Mouse (Mus musculus): Measurements from ENCODE around the gene Has1. TPM values are rescaled to one million over a fixed set of nuclear protein-coding genes. Genes with fewer than 3 reads are reported as not detected.

The Has1 gene
- 0.57 and 0.83 TPM in 2 replicates for polyA plus RNA-seq (2015; fragmentation: Nextera tagmentation; extraction: Ambion mirVana)

- Histone ChIP-seq H3K4me3 (replicated peaks) (no peak within 1 kb of the TSS), H3K4me2 (replicated peaks) (no peak within 1 kb of the TSS), H3K9me3 (no peaks in the 10 kb centered on the region), H3K27ac (no peak within 1 kb of the TSS), H3K36me3 (no peaks in the 10 kb centered on the region), H3K4me1 (replicated peaks) (no peaks in the 10 kb centered on the region), H3K27me3 (replicated peaks) (peaks cover 2% of the 10 kb centered on the region; the same call in 1 of the 2 replicates), H3K9ac (no peak within 1 kb of the TSS)
- 57% methylated on average over 8 of the region's 8 CpGs for WGBS
- ATAC-seq: no peak
Measured at GRCm38 (mm10) chr17:17855064-17855838, at the start of gene Has1. Gene Has1, minus strand, starts transcription at chr17:17855205.

- Histone ChIP-seq H3K4me3 (replicated peaks) (no peak overlapping the region), H3K4me1 (replicated peaks) (no peaks in the 10 kb centered on the region), H3K4me2 (replicated peaks) (no peak overlapping the region), H3K9me3 (no peaks in the 10 kb centered on the region), H3K36me3 (no peaks in the 10 kb centered on the region), H3K27ac (no peak overlapping the region), H3K9ac (no peak overlapping the region), H3K27me3 (replicated peaks) (no peaks in the 10 kb centered on the region)
- 77% methylated on average over 1 of the region's 1 CpGs for WGBS
- ATAC-seq: no peak
Measured at GRCm38 (mm10) chr17:17900768-17901167, 45.8 kb upstream of the Has1 start.

GRCm38 (mm10) chr17:17899268-17899667 is 44.3 kb upstream of the Has1 start:
- Histone ChIP-seq H3K36me3 (no peaks in the 10 kb centered on the region), H3K4me2 (replicated peaks) (no peak overlapping the region), H3K4me1 (replicated peaks) (no peaks in the 10 kb centered on the region), H3K9ac (no peak overlapping the region), H3K4me3 (replicated peaks) (no peak overlapping the region), H3K27me3 (replicated peaks) (no peaks in the 10 kb centered on the region), H3K27ac (no peak overlapping the region), H3K9me3 (no peaks in the 10 kb centered on the region)
- WGBS: 78% methylated on average over 2 of the region's 2 CpGs
- no peak for ATAC-seq

- Histone ChIP-seq H3K4me1 (replicated peaks) (no peaks in the 10 kb centered on the region), H3K9ac (no peak overlapping the region), H3K4me3 (replicated peaks) (no peak overlapping the region), H3K27ac (no peak overlapping the region), H3K27me3 (replicated peaks) (no peaks in the 10 kb centered on the region), H3K9me3 (no peaks in the 10 kb centered on the region), H3K36me3 (no peaks in the 10 kb centered on the region), H3K4me2 (replicated peaks) (no peak overlapping the region)
- no peak for ATAC-seq
- WGBS: 4% methylated on average over 4 of the region's 4 CpGs
Measured at GRCm38 (mm10) chr17:17896039-17896438, 41.0 kb upstream of the Has1 start.

GRCm38 (mm10) chr17:17889732-17890425 is 34.9 kb upstream of the Has1 start:
- Histone ChIP-seq H3K4me2 (replicated peaks) (no peak overlapping the region), H3K4me1 (replicated peaks) (no peaks in the 10 kb centered on the region), H3K27ac (no peak overlapping the region), H3K27me3 (replicated peaks) (no peaks in the 10 kb centered on the region), H3K9ac (no peak overlapping the region), H3K36me3 (no peaks in the 10 kb centered on the region), H3K9me3 (no peaks in the 10 kb centered on the region), H3K4me3 (replicated peaks) (no peak overlapping the region)
- WGBS: 85% methylated on average over 2 of the region's 2 CpGs
- ATAC-seq: no peak

- Histone ChIP-seq H3K4me2 (replicated peaks) (no peak within 1 kb of the TSS), H3K27ac (no peak within 1 kb of the TSS), H3K9me3 (no peaks in the 10 kb centered on the region), H3K4me3 (replicated peaks) (no peak within 1 kb of the TSS), H3K4me1 (replicated peaks) (no peaks in the 10 kb centered on the region), H3K36me3 (no peaks in the 10 kb centered on the region), H3K27me3 (replicated peaks) (no peaks in the 10 kb centered on the region), H3K9ac (no peak within 1 kb of the TSS)
- ATAC-seq: no peak
- 67% methylated on average over 1 of the region's 1 CpGs for WGBS
Measured at GRCm38 (mm10) chr17:17887774-17888248, 32.8 kb upstream of the Has1 start, which contains the start of the genes Fpr2 and Fpr3. Gene Fpr2, plus strand, starts transcription at chr17:17887824. Gene Fpr3, plus strand, starts transcription at chr17:17887852.

GRCm38 (mm10) chr17:17883840-17884239 is 28.8 kb upstream of the Has1 start, which contains the start of gene Fpr1:
Gene Fpr1, minus strand, starts transcription at chr17:17883940.
- H3K27ac ChIP-seq: no peak within 1 kb of the TSS
- 62% methylated on average over 1 of the region's 1 CpGs for WGBS

GRCm38 (mm10) chr17:17882672-17883071 is 27.7 kb upstream of the Has1 start:
- Histone ChIP-seq H3K36me3 (no peaks in the 10 kb centered on the region), H3K4me3 (replicated peaks) (no peak overlapping the region), H3K9ac (no peak overlapping the region), H3K27ac (no peak overlapping the region), H3K27me3 (replicated peaks) (no peaks in the 10 kb centered on the region), H3K4me2 (replicated peaks) (no peak overlapping the region), H3K9me3 (no peaks in the 10 kb centered on the region), H3K4me1 (replicated peaks) (no peaks in the 10 kb centered on the region)
- no peak for ATAC-seq
- 69% methylated on average over 3 of the region's 3 CpGs for WGBS

More at GRCm38 (mm10) chr17:17883840-17884239, 28.8 kb upstream of the Has1 start, which contains the start of gene Fpr1:
- no peak within 1 kb of the TSS for H3K4me3 ChIP-seq (replicated peaks)
- no peak within 1 kb of the TSS for H3K4me2 ChIP-seq (replicated peaks)
- no peaks in the 10 kb centered on the region for H3K4me1 ChIP-seq (replicated peaks)
- no peaks in the 10 kb centered on the region for H3K36me3 ChIP-seq
- no peak for ATAC-seq
- H3K9ac ChIP-seq: no peak within 1 kb of the TSS
- no peaks in the 10 kb centered on the region for H3K27me3 ChIP-seq (replicated peaks)
- no peaks in the 10 kb centered on the region for H3K9me3 ChIP-seq

- H3K4me3 ChIP-seq (replicated peaks): no peak overlapping the region
- H3K9ac ChIP-seq: no peak overlapping the region
- no peak for ATAC-seq
- WGBS: 73% methylated on average over 1 of the region's 1 CpGs
- no peaks in the 10 kb centered on the region for H3K27me3 ChIP-seq (replicated peaks)
- no peaks in the 10 kb centered on the region for H3K9me3 ChIP-seq
- H3K4me2 ChIP-seq (replicated peaks): no peak overlapping the region
- no peaks in the 10 kb centered on the region for H3K4me1 ChIP-seq (replicated peaks)
- no peaks in the 10 kb centered on the region for H3K36me3 ChIP-seq
- H3K27ac ChIP-seq: no peak overlapping the region
Measured at GRCm38 (mm10) chr17:17879347-17879746, 24.3 kb upstream of the Has1 start.

GRCm38 (mm10) chr17:17871697-17872096 is 16.7 kb upstream of the Has1 start:
- no peaks in the 10 kb centered on the region for H3K9me3 ChIP-seq
- ATAC-seq: no peak
- WGBS: 89% methylated on average over 2 of the region's 2 CpGs
- no peak overlapping the region for H3K9ac ChIP-seq
- no peaks in the 10 kb centered on the region for H3K36me3 ChIP-seq
- no peak overlapping the region for H3K4me3 ChIP-seq (replicated peaks)
- H3K4me1 ChIP-seq (replicated peaks): no peaks in the 10 kb centered on the region
- no peak overlapping the region for H3K27ac ChIP-seq
- H3K27me3 ChIP-seq (replicated peaks): no peaks in the 10 kb centered on the region
- no peak overlapping the region for H3K4me2 ChIP-seq (replicated peaks)

- Histone ChIP-seq H3K4me3 (replicated peaks) (no peak overlapping the region), H3K4me2 (replicated peaks) (no peak overlapping the region), H3K27ac (no peak overlapping the region), H3K27me3 (replicated peaks) (no peaks in the 10 kb centered on the region), H3K4me1 (replicated peaks) (no peaks in the 10 kb centered on the region), H3K36me3 (no peaks in the 10 kb centered on the region), H3K9me3 (no peaks in the 10 kb centered on the region), H3K9ac (no peak overlapping the region)
- 76% methylated on average over 2 of the region's 2 CpGs for WGBS
- no peak for ATAC-seq
Measured at GRCm38 (mm10) chr17:17870892-17871550, 16.0 kb upstream of the Has1 start.

- 83% methylated on average over 11 of the region's 11 CpGs for WGBS
- H3K27ac ChIP-seq: no peak overlapping the region
- no peaks in the 10 kb centered on the region for H3K9me3 ChIP-seq
- no peaks in the 10 kb centered on the region for H3K4me1 ChIP-seq (replicated peaks)
- H3K4me3 ChIP-seq (replicated peaks): no peak overlapping the region
- H3K27me3 ChIP-seq (replicated peaks): no peaks in the 10 kb centered on the region
- no peaks in the 10 kb centered on the region for H3K36me3 ChIP-seq
- ATAC-seq: no peak
- no peak overlapping the region for H3K4me2 ChIP-seq (replicated peaks)
- no peak overlapping the region for H3K9ac ChIP-seq
Measured at GRCm38 (mm10) chr17:17866801-17867469, 11.9 kb upstream of the Has1 start.

Data from intestine, embryonic 15.5 days (tissue).